Mouse (Mus musculus) bone marrow, adult 2 months (tissue): Measurements from ENCODE around the gene 2310022A10Rik. TPM values are rescaled to one million over a fixed set of nuclear protein-coding genes. Genes with fewer than 3 reads are reported as not detected.

Source experiments
- H3K27ac ChIP-seq: fragments of 200-500 bp; 2 replicates; pipeline ENCODE4 v1.5.1; 2012; ENCODE audit warnings: low read depth, mild to moderate bottlenecking, control low read depth, inconsistent platforms, low read length; ENCODE audit not compliant: control insufficient read depth, poor library complexity, insufficient read depth
- H3K4me1 ChIP-seq: fragments of 200-500 bp; 2 replicates; pipeline ENCODE4 v1.6.1; 2011; ENCODE audit warnings: low read length; ENCODE audit not compliant: control insufficient read depth, insufficient read depth
- H3K4me3 ChIP-seq: fragments of 200-500 bp; replicated peaks from 2 replicates; pipeline ENCODE3; 2011; ENCODE audit warnings: mild to moderate bottlenecking, low read depth, low read length, control low read depth; ENCODE audit not compliant: control insufficient read depth
- CTCF ChIP-seq: fragments of 200-500 bp; IDR thresholded peaks from 2 replicates; pipeline ENCODE4 v1.5.1; 2011; ENCODE audit warnings: low read length, control low read depth; ENCODE audit not compliant: control insufficient read depth, insufficient read depth
- POLR2A ChIP-seq: fragments of 200-500 bp; IDR thresholded peaks from 2 replicates; pipeline ENCODE4 v1.6.1; 2011; ENCODE audit warnings: low read depth, mild to moderate bottlenecking, control low read depth, low read length, borderline replicate concordance; ENCODE audit not compliant: control insufficient read depth
- WGBS: fragments of 180-500 bp; shearing (Covaris S2); methylation state at CpG from one replicate; pipeline ENCODE4 v1.1.7; 2018; 5-methylcytosine and 5-hydroxymethylcytosine counted together
- polyA plus RNA-seq: library from polyadenylated mRNA; stranded (reverse); fragments of >200 nt; gene quantifications from 2 replicates; pipeline ENCODE4 v1.2.4, GENCODE M21; 2011; ENCODE audit warnings: low replicate concordance; ENCODE audit not compliant: missing spikeins, insufficient read depth, insufficient read length

The 2310022A10Rik gene
- polyA plus RNA-seq, 1 experiment = 19.0 TPM

- TF ChIP-seq CTCF (no peak), POLR2A (no peak)
- WGBS = 30% methylated on average over 2 of the region's 2 CpGs
- H3K4me3 ChIP-seq = no peak overlapping the region
- H3K4me1 ChIP-seq = peaks cover 8% of the 10 kb centered on the region
- H3K27ac ChIP-seq = no peak overlapping the region
Measured at GRCm38 (mm10) chr7:27609688-27610087, 56.7 kb downstream of the 2310022A10Rik start.

GRCm38 (mm10) chr7:27610370-27610769 is 57.3 kb downstream of the 2310022A10Rik start:
- H3K4me1 ChIP-seq = peaks cover 6% of the 10 kb centered on the region
- no peak overlapping the region for H3K27ac ChIP-seq
- no peak overlapping the region for H3K4me3 ChIP-seq
- TF ChIP-seq CTCF = no peak
- no peak for TF ChIP-seq POLR2A
- 90% methylated on average over 3 of the region's 3 CpGs for WGBS

GRCm38 (mm10) chr7:27610871-27611270 is 57.8 kb downstream of the 2310022A10Rik start:
- WGBS = 94% methylated on average over 5 of the region's 5 CpGs
- peaks cover 5% of the 10 kb centered on the region for H3K4me1 ChIP-seq
- H3K27ac ChIP-seq = no peak overlapping the region
- H3K4me3 ChIP-seq = no peak overlapping the region
- TF ChIP-seq POLR2A (no peak), CTCF (no peak)

- H3K4me3 ChIP-seq = no peak overlapping the region
- WGBS = 71% methylated on average over 4 of the region's 4 CpGs
- TF ChIP-seq CTCF (no peak), POLR2A (no peak)
- no peaks in the 10 kb centered on the region; the same call in none of the 2 replicates for H3K4me1 ChIP-seq
- H3K27ac ChIP-seq = no peak overlapping the region
Measured at GRCm38 (mm10) chr7:27612940-27613339, 59.9 kb downstream of the 2310022A10Rik start.

GRCm38 (mm10) chr7:27613751-27614499 is 60.9 kb downstream of the 2310022A10Rik start:
- Histone ChIP-seq H3K4me3 (no peak overlapping the region), H3K4me1 (no peaks in the 10 kb centered on the region; the same call in 1 of the 2 replicates), H3K27ac (no peak overlapping the region)
- WGBS = 85% methylated on average over 8 of the region's 8 CpGs
- TF ChIP-seq CTCF (no peak), POLR2A (no peak)

GRCm38 (mm10) chr7:27621028-27621427 is 68.0 kb downstream of the 2310022A10Rik start:
- TF ChIP-seq CTCF (no peak), POLR2A (no peak)
- Histone ChIP-seq H3K4me3 (no peak overlapping the region), H3K27ac (no peak overlapping the region), H3K4me1 (no peaks in the 10 kb centered on the region)
- 83% methylated on average over 6 of the region's 6 CpGs for WGBS

- no peak for TF ChIP-seq POLR2A
- TF ChIP-seq CTCF = no peak
- H3K4me3 ChIP-seq = no peak overlapping the region
- 79% methylated on average over 1 of the region's 1 CpGs for WGBS
- H3K27ac ChIP-seq = no peak overlapping the region
- H3K4me1 ChIP-seq = no peaks in the 10 kb centered on the region
Measured at GRCm38 (mm10) chr7:27622234-27622633, 69.2 kb downstream of the 2310022A10Rik start.

- Histone ChIP-seq H3K27ac (no peak overlapping the region), H3K4me1 (no peaks in the 10 kb centered on the region), H3K4me3 (no peak overlapping the region)
- TF ChIP-seq CTCF = no peak
- TF ChIP-seq POLR2A = no peak
Measured at GRCm38 (mm10) chr7:27624967-27625366, 71.9 kb downstream of the 2310022A10Rik start.
